Mouse (Mus musculus): ENCODE data around the gene Elp1.

GRCm38 (mm10) chr4:56756966-56757600 is 45.0 kb downstream of the Elp1 start:
- TF ChIP-seq CTCF (IDR thresholded peaks at IDR 0.05; ENCODE audit: extremely low read depth, insufficient read depth, low read length) (no peak), POLR2A (IDR thresholded peaks at IDR 0.05; ENCODE audit: extremely low read depth, insufficient read depth, low read length) (no peak)
